Mouse (Mus musculus) liver, adult 2 months (tissue): ENCODE data around the gene Morn1. TPM values are rescaled to one million over a fixed set of nuclear protein-coding genes. Genes with fewer than 3 reads are reported as not detected.

Experiments
- DNase-seq: peaks from one replicate; pipeline ENCODE4 v3.0.0-alpha.2; 2011; ENCODE audit warnings: low read depth, low spot score; ENCODE audit errors: extremely low read depth
- H3K27ac ChIP-seq: fragments of 200-500 bp; replicated peaks from 2 replicates; pipeline ENCODE4 v1.5.1; 2012; ENCODE audit warnings: low read depth, mild to moderate bottlenecking, control low read depth, inconsistent platforms, low read length; ENCODE audit not compliant: insufficient read depth
- H3K27me3 ChIP-seq: fragments of 200-500 bp; 2 replicates; pipeline ENCODE4 v1.6.1; 2012; ENCODE audit warnings: mild to moderate bottlenecking, moderate library complexity, low read length, inconsistent platforms; ENCODE audit not compliant: control insufficient read depth, insufficient read depth
- H3K36me3 ChIP-seq: fragments of 200-500 bp; 2 replicates; pipeline ENCODE4 v1.6.1; 2012; ENCODE audit warnings: low read length, inconsistent platforms; ENCODE audit not compliant: control insufficient read depth, insufficient read depth
- H3K4me1 ChIP-seq: fragments of 200-500 bp; 2 replicates; pipeline ENCODE4 v1.6.1; 2011; ENCODE audit warnings: low read length; ENCODE audit not compliant: control insufficient read depth, insufficient read depth
- H3K4me3 ChIP-seq: fragments of 200-500 bp; 2 replicates; pipeline ENCODE4 v1.5.1; 2011; ENCODE audit warnings: low read depth, mild to moderate bottlenecking, control low read depth, low read length, moderate library complexity; ENCODE audit not compliant: insufficient read depth
- H3K79me2 ChIP-seq: fragments of 200-500 bp; 2 replicates; pipeline ENCODE4 v1.6.1; 2012; ENCODE audit warnings: inconsistent platforms, mild to moderate bottlenecking, low read length, moderate library complexity; ENCODE audit not compliant: control insufficient read depth, insufficient read depth
- H3K9ac ChIP-seq: fragments of 200-500 bp; 2 replicates; pipeline ENCODE4 v1.6.1; 2012; ENCODE audit warnings: low read depth, mild to moderate bottlenecking, control low read depth, inconsistent platforms, low read length
- CTCF ChIP-seq: fragments of 200-500 bp; IDR thresholded peaks from 2 replicates; pipeline ENCODE4 v1.5.1; 2011; ENCODE audit warnings: low read depth, low read length, control low read depth
- POLR2A ChIP-seq: fragments of 200-500 bp; IDR thresholded peaks from 2 replicates; pipeline ENCODE4 v1.6.1; 2011; ENCODE audit warnings: low read length, control low read depth; ENCODE audit not compliant: insufficient read depth; ENCODE audit errors: extremely low read depth
- WGBS: fragments of 180-500 bp; shearing (Covaris S2); methylation state at CpG from one replicate; pipeline ENCODE4 v1.1.7; 2018; 5-methylcytosine and 5-hydroxymethylcytosine counted together
- polyA plus RNA-seq: library from polyadenylated mRNA; depleted of rRNA; stranded (reverse); fragments of >200 nt; gene quantifications from 2 replicates; pipeline ENCODE4 v1.2.3, GENCODE M21; 2012
- total RNA-seq: library from RNA; depleted of rRNA; stranded (reverse); fragments of >200 nt; gene quantifications from 2 replicates; pipeline ENCODE4 v1.2.3, GENCODE M21; 2014

Morn1 gene
- total and polyA plus RNA-seq, 2 experiments: 3.6 to 4.2 TPM

GRCm38 (mm10) chr4:155183201-155183600, 96.8 kb downstream of the Morn1 start:
- 84% methylated on average over 7 of the region's 7 CpGs for WGBS
- no peak for TF ChIP-seq POLR2A
- TF ChIP-seq CTCF: no peak
- Histone ChIP-seq H3K36me3 (no peaks in the 10 kb centered on the region), H3K27ac (no peak overlapping the region), H3K9ac (no peak overlapping the region), H3K4me3 (no peak overlapping the region), H3K4me1 (peaks cover 12% of the 10 kb centered on the region), H3K27me3 (no peaks in the 10 kb centered on the region), H3K79me2 (peaks cover 68% of the 10 kb centered on the region)
- DNase-seq: no peak

GRCm38 (mm10) chr4:155184248-155185070, 98.1 kb downstream of the Morn1 start:
- Histone ChIP-seq H3K27me3 (no peaks in the 10 kb centered on the region), H3K79me2 (peaks cover 64% of the 10 kb centered on the region), H3K9ac (no peak overlapping the region), H3K27ac (no peak overlapping the region), H3K4me3 (no peak overlapping the region), H3K4me1 (peaks cover 13% of the 10 kb centered on the region), H3K36me3 (no peaks in the 10 kb centered on the region)
- TF ChIP-seq POLR2A: no peak
- TF ChIP-seq CTCF: no peak
- no peak for DNase-seq
- WGBS: 81% methylated on average over 18 of the region's 18 CpGs

- H3K36me3 ChIP-seq: no peaks in the 10 kb centered on the region
- no peak overlapping the region for H3K4me3 ChIP-seq
- peaks cover 13% of the 10 kb centered on the region for H3K4me1 ChIP-seq
- H3K27ac ChIP-seq: no peak overlapping the region
- peaks cover 77% of the 10 kb centered on the region for H3K79me2 ChIP-seq
- 79% methylated on average over 9 of the region's 9 CpGs for WGBS
- H3K9ac ChIP-seq: no peak overlapping the region
- no peak for TF ChIP-seq CTCF
- no peak for TF ChIP-seq POLR2A
- DNase-seq: no peak
- H3K27me3 ChIP-seq: no peaks in the 10 kb centered on the region
Observed at GRCm38 (mm10) chr4:155185845-155186244, 99.5 kb downstream of the Morn1 start.

- Histone ChIP-seq H3K27me3 (no peaks in the 10 kb centered on the region), H3K9ac (no peak overlapping the region), H3K79me2 (peaks cover 85% of the 10 kb centered on the region), H3K4me1 (peaks cover 10% of the 10 kb centered on the region), H3K4me3 (no peak overlapping the region), H3K27ac (no peak overlapping the region), H3K36me3 (no peaks in the 10 kb centered on the region)
- no peak for DNase-seq
- TF ChIP-seq POLR2A: no peak
- 75% methylated on average over 3 of the region's 3 CpGs for WGBS
Observed at GRCm38 (mm10) chr4:155187192-155187674, 100.9 kb downstream of the Morn1 start.

- H3K36me3 ChIP-seq: no peaks in the 10 kb centered on the region
- peaks cover 11% of the 10 kb centered on the region for H3K4me1 ChIP-seq
- H3K79me2 ChIP-seq: peaks cover 85% of the 10 kb centered on the region
- peak; percentile 42 for TF ChIP-seq CTCF
- no peak for TF ChIP-seq POLR2A
- peak; percentile 79 for DNase-seq
- WGBS: 11% methylated on average over 8 of the region's 8 CpGs
- no peaks in the 10 kb centered on the region for H3K27me3 ChIP-seq
- H3K9ac ChIP-seq: no peak overlapping the region
- H3K4me3 ChIP-seq: no peak overlapping the region
- no peak overlapping the region for H3K27ac ChIP-seq
Observed at GRCm38 (mm10) chr4:155188341-155188740, 102.0 kb downstream of the Morn1 start.

GRCm38 (mm10) chr4:155188803-155189202, 102.4 kb downstream of the Morn1 start:
- H3K27me3 ChIP-seq: no peaks in the 10 kb centered on the region
- peaks cover 13% of the 10 kb centered on the region for H3K4me1 ChIP-seq
- no peak overlapping the region for H3K9ac ChIP-seq
- DNase-seq: no peak
- TF ChIP-seq CTCF (no peak), POLR2A (no peak)
- no peak overlapping the region for H3K4me3 ChIP-seq
- H3K36me3 ChIP-seq: no peaks in the 10 kb centered on the region
- H3K79me2 ChIP-seq: peaks cover 85% of the 10 kb centered on the region
- no peak overlapping the region; the same call in 1 of the 2 replicates for H3K27ac ChIP-seq
